Mouse (Mus musculus): ENCODE results near the gene Vmn1r223.

- TF ChIP-seq TAL1 (conservative IDR thresholded peaks at IDR 0.05; ENCODE audit: low read depth, low read length) (no peak), CTCF (IDR thresholded peaks at IDR 0.05; ENCODE audit: low read depth, low read length) (no peak), GATA1 (IDR thresholded peaks at IDR 0.05; ENCODE audit: borderline replicate concordance, low read length) (no peak), POLR2AphosphoS5 (IDR thresholded peaks at IDR 0.05; ENCODE audit: insufficient replicate concordance, low read depth, low read length) (no peak), GATA2 (IDR thresholded peaks at IDR 0.05; ENCODE audit: borderline replicate concordance, low read depth, low read length) (no peak)
Observed at GRCm38 (mm10) chr13:23285921-23286720, 39.2 kb downstream of the Vmn1r223 start.

Data from G1E (cell line).